Mouse (Mus musculus): ENCODE results near the gene Bloc1s2.

Bloc1s2 gene

DNA sequence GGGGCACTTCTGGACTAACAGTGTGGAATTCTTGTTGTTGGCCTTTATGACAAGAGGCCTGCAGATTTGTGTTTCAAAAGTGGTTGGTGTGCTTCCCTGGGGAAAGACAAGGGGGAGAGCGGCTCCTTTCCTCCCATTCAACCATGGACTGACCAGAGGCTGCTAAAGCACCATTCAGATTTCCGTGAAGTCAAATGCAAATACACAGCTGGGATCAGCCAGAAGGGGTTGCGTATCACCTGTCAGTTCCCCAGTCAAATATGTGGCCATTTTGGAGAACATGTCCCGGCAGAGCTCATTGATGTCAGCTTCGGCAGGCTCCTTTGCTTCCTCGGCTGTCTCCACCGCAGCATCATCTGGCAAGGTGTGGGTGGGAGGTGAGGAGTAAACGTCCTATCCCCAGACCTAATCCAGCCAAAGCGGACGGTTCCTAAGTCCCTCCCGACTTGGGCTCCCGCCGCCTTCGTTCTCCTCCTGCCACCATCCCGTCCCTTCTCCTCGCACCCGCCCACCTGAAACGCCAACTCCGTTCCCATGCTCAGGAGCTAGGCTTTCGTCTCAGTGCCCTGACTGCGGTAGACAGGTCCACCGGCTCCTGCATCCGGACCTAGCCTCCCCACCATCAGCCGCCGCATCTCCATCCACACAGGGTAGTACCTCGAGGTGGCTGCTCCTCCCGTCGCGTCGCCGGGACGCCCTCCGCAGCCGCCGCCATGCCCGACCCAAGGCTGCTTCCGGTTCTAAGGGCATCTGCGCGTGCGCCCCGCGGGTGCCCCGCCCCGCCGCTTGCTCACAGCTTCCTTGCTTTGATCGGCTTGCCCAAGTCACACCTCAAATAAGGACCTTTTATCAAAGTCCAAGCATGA is at the start of gene Bloc1s2:
Gene Bloc1s2 (minus strand): TSS at position 745 of the 866 bp plus-strand sequence.
- in situ Hi-C loops (cut with MboI), result no loop called here

DNA sequence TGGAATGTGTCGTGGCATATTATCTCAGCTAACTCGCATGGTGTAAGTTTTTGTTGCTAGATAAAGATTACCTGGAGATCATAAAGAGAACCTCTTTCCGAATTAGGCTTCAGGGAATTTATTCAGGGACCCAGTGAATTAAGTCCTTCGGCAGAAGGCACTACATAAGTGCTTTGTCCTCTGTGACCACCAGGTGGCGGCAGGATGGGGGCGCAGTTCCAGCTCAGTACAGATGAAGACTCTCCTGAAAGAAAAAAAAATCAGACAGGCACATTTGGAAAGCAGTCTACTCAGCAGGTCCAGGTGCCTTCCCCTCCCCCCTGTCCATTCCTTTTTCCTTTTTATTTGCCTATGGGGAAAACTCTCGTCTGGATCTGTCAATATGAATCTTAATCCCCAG is 48.9 kb upstream of the Bloc1s2 start:
- in situ Hi-C loops (cut with MboI), result loop anchor here (10.0 kb wide), 1 partner anchor 100 kb away; the partner anchor contains the start of gene Scd2

DNA sequence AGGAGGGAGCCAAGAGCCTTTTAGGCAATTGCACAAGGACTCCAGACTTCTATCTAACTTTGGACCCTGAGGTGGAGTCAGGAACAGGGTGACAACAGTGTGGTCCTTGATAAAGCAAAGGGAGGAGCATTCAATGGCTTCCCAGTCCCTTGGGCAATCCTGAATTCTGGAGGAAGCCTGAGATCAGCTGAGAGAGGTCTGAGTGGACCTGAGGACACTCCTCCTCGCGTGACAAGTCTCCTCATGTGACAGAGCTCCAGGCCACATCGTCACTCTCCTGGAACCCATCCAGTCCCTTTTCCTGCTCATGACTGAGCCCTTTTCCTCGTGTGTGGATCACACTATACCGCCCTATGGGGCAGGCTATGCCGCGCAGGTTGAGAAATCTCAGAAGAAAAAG is 47.7 kb upstream of the Bloc1s2 start:
- in situ Hi-C loops (cut with MboI), result loop anchor here (10.0 kb wide), 1 partner anchor 101 kb away; the partner anchor contains the start of gene Scd2

DNA sequence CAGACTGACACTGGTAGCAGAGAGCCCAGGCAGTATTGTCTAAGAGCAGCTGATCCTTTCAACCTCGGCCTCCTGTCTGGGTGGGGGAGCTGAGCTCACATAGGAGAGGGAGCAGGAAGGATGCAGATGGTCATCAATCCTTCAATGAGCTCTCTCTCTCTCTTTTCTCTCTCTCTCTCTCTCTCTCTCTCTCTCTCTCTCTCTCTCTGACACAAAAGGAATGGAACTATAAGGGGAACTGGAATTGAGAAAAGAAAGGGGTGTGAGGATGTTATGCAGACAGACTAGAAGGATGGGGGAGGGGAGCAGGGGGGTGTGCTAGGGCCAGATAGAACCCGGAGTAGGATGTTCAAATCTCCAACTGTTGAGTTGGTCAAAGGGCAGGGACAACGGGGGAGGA is 46.1 kb upstream of the Bloc1s2 start, which contains the start of gene Pkd2l1:
Gene Pkd2l1 (minus strand): TSS at position 101 of the 400 bp plus-strand sequence.
- in situ Hi-C loops (cut with MboI), result loop anchor here (10.0 kb wide), 1 partner anchor 102 kb away; the partner anchor contains the start of gene Scd2

DNA sequence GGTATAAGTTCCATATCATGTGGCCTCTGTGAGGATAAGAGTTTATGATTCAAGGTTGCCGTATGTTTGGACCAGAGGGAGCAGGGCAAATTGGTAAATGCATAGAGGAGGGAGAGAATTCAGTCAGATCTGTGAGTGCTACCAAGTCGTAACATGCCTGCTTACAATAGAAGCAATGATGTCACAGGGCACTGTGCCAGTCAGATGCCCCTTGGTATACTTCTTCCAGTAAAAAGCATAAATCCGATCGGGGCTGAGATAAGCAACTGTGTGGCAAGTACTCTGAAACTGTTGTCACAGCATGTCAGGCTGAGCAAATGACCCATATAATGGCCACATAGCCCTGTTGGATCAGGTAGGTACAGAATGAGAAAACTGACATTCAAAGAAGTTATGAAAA is 42.8 kb upstream of the Bloc1s2 start:
- in situ Hi-C loops (cut with MboI), result no loop called here

DNA sequence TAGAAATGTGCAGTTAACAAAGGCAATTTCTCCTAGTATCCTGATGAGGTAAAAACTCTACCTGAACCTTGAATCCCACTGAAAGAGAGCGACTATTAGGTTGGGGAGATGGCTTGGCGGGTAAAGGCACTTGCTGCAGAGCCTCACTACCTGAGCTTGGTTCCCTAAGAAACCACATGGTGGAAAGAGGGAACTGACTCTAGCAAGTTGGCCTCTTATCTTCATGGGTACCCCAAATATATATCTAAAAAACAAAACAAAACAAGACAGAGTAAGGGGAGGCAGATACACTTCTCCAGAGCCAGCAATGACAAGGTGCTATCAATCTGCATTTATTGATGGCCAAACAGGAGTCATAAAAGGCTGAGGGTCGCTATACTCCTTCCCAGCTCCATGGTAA is 37.7 kb upstream of the Bloc1s2 start:
- in situ Hi-C loops (cut with MboI), result no loop called here

DNA sequence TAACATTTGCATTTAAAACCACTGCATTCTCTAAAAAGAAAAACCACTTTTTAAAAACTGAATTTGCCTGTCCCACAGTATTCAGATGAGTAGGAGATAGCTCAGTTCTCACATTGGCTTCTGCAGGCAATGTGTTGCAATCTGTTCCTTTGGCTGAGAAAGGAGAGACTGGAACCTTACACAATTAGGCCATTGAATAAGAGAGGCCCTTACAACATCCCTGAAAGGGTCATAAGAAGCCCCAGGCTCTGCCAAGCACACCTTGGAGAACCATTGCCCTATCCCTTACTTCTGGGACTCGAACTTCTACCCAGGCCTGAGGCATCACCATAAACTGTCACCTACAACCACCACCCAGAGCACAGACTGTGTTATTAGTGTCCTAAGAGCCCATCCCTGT is 34.3 kb upstream of the Bloc1s2 start:
- in situ Hi-C loops (cut with MboI), result no loop called here

DNA sequence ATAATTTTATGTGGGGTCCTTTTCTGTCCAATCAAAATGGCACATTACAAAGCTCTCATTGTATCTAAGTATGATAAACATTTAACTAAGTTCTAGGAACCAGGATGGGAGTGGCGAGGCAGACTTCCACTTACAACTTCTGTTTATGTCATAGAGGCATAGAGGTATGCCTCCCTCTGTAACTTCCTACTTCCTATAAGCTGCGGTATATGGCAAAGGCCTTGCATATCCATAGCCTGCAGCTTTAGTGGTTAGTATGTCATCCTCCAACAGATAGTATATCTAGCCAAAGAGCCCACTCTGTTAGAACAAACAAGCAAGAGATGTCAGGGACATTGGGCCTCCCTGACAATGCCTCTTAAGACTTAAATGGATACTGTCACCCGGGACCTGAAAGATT is 30.5 kb upstream of the Bloc1s2 start:
- in situ Hi-C loops (cut with MboI), result no loop called here

DNA sequence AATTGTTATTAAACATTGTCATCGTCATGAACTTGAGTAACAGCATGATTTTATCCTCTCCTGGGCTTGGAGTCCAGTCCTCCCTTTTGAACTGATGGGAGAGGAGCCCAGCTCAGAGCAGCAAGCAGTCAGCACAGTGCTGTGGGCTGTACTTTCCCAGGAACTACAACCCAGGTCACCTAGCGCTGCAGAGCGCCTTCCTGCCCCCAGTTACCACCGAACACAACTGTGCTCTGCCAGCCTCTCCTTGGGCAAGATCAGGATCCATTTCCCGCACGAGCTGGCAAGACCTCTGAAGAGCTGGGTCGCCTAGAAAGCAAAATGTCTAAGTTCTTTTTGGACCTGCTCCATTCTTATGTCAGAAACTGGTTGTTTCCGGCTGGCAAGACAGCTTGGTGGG is 28.6 kb upstream of the Bloc1s2 start:
- in situ Hi-C loops (cut with MboI), result no loop called here

DNA sequence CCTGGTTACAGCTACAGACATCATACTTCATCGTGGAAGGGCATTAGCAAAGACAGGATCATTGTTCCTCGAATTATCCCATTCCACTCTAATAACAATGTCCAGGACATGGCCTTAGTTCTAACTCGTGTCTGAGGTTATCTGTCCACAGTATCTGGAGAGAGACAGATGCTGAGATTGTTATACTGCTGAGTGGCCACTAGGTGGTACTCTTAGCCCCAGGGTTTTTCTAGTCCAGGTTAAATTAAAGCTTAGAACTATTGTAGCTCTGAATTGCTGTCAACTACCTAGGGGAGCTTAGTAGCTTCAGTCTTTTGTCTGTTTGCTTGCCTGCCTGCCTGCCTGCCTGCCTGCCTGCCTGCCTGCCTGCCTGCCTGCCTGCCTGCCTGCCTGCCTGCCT is 15.3 kb upstream of the Bloc1s2 start:
- in situ Hi-C loops (cut with MboI), result no loop called here

DNA sequence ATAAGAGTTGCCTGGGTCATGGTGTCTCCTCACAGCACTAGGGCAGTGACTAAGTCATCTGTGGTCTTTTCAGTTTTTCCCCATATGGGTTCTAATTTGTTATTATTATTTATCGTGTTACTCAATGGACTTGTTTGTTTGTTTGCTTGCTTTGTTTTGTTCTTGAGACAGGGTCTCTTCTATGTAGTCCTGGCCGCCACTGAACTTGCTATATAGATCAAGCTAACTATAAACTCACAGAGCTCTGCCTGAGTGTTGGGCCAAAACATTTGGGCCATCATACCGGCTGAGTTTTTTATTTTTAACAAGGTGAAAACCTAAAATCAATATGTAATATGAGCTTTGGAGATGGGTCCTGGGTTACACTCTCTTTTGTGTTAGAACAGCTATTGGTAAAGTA is 13.1 kb upstream of the Bloc1s2 start:
- in situ Hi-C loops (cut with MboI), result no loop called here

DNA sequence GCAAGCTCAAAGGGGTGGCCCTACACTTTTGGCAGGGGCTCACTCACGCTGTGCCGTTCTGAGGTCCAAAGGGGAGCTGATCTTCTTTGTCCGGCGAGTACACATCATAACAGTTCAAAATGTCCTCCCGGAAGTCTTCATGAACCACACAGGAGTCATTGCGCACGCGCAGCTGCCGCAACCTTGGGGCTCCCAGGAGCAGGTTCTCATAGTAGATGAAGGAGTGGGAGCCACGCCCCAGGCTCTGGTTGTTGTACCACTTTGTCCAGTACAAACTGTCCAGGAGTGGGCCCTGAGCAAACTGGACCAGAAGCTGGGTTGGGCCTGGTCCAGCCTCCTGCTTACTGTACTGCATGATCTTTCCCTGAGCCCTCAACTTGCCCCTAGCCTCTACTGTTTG is 10.8 kb upstream of the Bloc1s2 start:
- in situ Hi-C loops (cut with MboI), result no loop called here

DNA sequence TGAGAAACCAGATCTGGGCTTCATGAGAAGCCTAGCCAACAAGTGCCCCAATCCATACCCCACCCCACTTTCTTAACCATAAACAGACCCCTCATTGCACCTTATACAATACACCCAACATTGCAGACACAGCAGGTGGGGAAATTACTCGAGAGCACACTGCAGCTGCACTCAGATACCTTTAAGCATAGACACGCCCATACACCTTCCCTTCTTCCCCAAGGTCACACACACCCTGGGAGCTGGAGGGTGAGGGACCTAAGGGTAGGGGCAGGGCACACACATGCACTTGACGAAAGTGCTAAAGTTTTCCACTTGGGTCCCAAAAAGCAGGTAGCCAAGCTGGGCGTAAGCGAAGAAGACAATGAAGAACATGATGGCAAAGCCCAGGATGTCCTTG is 7.5 kb upstream of the Bloc1s2 start:
- in situ Hi-C loops (cut with MboI), result no loop called here

DNA sequence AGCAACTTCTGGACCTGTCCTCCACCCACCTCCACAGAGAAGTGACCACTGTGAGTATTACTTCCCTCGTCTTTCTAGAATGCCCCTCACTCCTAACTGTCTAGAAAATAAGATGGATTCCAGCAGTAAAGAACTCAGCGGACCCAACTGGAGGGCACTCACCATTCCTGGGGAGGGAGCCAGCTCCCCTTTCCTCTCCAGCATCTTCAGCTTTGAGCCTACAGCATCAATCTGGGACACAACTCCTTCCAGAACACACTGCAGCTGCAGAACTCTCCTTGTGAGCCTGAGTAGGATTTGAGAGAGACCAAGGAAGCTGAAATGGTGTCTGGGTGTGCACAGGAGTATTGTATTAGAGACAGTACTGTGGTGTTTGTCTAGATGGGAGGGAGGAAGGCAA is 2.7 kb upstream of the Bloc1s2 start:
- in situ Hi-C loops (cut with MboI), result no loop called here

DNA sequence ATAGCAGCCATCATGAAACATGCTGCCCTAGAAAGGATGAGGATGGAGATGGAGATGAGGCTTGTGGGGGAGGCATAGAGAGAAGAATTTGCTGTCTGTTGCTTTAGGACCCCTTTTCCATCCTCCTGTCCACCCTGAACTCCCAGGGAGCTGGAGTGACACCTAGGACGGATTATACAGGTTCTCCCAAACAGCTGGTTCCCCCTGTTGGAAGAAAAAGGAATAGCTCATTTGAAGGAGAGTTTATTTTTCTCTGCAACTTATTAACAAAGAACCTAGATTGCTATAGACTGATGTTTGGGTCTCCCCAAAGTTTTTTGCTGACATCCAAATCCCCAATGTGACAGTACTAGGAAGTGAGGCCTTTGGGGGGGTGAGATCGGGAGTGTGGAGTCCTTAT is 2.1 kb upstream of the Bloc1s2 start:
- in situ Hi-C loops (cut with MboI), result no loop called here

DNA sequence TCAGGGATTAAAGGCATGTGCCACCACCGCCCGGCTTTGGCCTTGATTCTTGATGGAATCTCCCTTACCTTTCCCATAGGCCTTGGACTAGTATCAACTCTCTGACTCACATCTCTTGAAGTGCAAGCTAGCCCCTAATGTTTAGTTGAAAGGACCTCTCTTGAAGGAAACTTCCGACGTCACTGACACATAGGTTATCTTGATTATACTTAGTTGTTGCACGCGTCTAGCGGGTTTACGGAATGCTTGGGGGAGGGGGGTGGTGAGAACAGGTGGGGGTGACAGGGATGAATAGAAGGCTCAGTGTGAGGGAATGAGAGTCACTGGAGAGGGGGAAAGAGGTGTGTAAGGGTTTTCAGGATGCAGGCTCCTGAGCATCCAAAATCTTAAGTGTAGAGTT is 705 bp upstream of the Bloc1s2 start:
- in situ Hi-C loops (cut with MboI), result no loop called here

DNA sequence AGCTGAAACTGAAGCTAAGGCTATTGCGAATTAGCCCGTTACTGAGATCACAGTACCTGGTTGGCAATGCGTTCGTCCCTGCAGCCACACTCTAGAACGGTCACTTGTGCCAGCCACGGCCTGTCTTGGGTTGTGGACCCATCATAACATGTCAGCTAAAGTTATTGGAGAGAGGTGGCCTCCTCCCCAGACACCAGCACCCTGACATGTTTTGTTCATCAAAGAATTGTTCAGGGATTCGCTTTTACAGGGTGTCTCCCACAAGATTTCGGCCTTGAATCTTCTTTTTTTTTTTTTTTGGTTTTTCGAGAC is 278 bp upstream of the Bloc1s2 start:
- in situ Hi-C loops (cut with MboI), result no loop called here

DNA sequence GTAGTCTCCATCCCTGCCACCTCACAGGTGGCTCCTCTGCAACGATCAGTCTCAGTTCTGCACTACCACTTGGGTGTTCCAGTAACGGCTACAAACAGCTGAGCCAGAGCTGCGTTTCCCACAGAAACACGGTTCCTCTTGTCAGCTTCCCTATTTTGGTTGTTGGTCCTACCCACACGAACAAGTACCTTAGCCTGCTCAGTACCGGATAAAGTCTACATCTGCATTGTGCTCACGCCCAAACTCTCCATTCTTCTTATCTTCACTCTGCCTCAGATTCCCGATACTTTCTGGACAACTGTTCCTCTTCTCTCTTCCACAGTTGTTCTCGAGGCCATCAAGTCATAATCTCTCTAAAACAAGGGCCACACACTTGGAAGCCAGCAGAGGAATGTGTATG is 1.9 kb downstream of the Bloc1s2 start:
- in situ Hi-C loops (cut with MboI), result no loop called here

DNA sequence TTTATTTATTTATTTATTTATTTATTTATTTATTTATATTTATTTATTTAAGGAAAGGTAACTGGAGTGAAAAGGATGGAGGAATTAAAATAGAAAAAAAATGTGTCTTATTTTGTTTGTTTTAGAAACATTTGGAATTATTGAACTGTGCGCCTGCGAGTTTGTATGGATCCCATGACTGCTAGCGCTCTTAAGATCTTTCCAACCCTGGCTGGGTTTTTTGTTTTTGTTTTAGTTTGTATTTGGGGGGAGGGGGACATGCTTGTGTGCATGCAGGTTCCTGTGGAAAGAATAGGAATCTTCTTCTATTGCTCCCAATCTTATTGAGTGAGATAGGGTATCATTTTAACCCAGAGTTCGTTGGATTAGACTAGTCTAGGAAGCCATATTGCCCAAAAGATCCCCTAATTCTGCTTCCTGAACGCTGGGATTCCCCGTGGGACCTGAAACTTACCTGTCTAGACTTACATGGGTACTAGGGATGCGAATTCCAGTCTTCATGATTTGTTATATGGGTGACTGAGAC is 10.2 kb downstream of the Bloc1s2 start:
- in situ Hi-C loops (cut with MboI), result no loop called here

DNA sequence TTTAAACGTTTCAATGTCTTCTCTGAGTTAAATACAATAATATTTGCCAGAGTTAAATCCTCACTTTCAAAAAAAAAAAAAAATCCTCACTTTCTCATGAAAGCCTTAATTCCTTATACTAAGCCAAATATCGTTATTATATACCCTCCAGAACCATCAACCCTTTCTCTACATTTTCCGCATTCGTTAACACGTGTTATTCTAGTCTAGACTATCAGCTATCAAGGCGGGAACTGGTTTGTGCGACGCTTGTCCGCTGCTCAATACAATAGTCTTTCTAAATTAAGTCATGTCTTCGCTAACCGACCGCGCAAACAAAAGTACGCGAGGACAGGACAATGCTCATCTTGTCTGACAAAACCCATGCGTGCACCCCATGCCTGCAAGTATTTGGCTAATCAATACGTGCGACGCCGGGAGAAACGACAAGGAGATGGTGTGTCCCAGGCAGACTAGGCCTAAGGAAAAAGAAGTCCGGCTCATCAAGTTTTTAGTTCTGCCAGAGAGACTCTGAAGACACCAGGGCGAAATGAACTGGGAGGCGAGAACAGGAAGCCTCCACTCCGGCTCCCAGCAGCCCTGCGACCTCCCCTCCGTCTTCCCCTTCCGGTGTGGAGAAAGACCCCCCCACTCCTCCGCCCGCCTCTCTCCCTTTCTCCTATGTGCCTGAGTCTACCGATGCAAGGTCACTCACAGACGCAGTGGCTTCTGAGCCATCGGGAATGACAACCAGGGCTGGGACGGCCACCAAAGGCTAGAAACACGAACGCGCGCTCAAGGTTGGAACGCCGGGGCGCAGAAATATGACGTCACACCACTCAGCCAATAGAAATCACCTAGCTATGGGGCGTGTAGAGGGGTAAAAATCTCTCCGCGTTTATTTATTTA is 10.9 kb downstream of the Bloc1s2 start, which contains the start of gene Cwf19l1:
Gene Cwf19l1 (minus strand): TSS at position 805 of the 888 bp plus-strand sequence.
- in situ Hi-C loops (cut with MboI), result no loop called here

DNA sequence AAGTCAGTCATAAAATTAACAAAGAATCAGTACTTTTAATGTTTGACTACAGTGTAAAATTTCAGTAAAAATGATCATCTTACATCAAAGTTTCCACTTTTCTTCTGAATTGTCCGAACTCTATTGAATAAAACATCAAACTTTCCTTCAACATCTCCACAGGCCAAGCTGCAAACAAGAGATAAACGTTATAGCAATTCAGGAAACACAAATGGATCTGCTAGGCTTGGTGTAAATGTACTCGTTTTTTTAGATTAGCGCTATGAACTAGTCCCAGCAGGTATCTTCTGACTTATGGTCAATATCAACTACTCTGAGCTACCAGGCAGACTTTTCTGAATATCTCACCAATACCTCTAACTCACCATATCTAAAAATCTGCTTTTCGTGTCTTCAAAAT is 13.3 kb downstream of the Bloc1s2 start:
- in situ Hi-C loops (cut with MboI), result no loop called here

DNA sequence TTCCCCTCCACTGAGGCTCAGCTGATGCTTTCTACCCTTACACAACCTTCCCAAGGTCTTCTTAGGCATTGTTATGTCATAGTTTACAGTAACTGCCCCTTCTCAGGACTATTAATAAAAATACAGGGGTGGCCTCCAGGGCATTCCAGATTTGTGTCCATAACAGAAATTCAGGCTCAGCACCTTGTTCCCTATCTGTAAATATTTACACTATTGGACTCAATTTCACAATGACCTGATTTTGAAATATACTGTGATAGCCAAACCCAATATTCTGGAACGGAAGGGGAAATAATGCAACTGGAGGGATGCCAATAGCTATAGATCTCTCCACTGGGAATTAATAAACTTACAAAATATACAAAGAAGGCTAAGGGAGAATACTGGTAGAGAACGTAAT is 17.7 kb downstream of the Bloc1s2 start:
- in situ Hi-C loops (cut with MboI), result no loop called here

Measured in mature B cell (primary cell).